Mouse (Mus musculus) liver, adult 2 months (tissue): Measurements from ENCODE around the gene Dynll1. TPM values are rescaled to one million over a fixed set of nuclear protein-coding genes. Genes with fewer than 3 reads are reported as not detected.

ENCODE experiments used
- DNase-seq: peaks from one replicate; pipeline ENCODE4 v3.0.0-alpha.2; 2011; ENCODE audit warnings: low read depth, low spot score; ENCODE audit errors: extremely low read depth
- H3K27ac ChIP-seq: fragments of 200-500 bp; replicated peaks from 2 replicates; pipeline ENCODE4 v1.5.1; 2012; ENCODE audit warnings: low read depth, mild to moderate bottlenecking, control low read depth, inconsistent platforms, low read length; ENCODE audit not compliant: insufficient read depth
- H3K27me3 ChIP-seq: fragments of 200-500 bp; 2 replicates; pipeline ENCODE4 v1.6.1; 2012; ENCODE audit warnings: mild to moderate bottlenecking, moderate library complexity, low read length, inconsistent platforms; ENCODE audit not compliant: control insufficient read depth, insufficient read depth
- H3K36me3 ChIP-seq: fragments of 200-500 bp; 2 replicates; pipeline ENCODE4 v1.6.1; 2012; ENCODE audit warnings: low read length, inconsistent platforms; ENCODE audit not compliant: control insufficient read depth, insufficient read depth
- H3K4me1 ChIP-seq: fragments of 200-500 bp; 2 replicates; pipeline ENCODE4 v1.6.1; 2011; ENCODE audit warnings: low read length; ENCODE audit not compliant: control insufficient read depth, insufficient read depth
- H3K4me3 ChIP-seq: fragments of 200-500 bp; 2 replicates; pipeline ENCODE4 v1.5.1; 2011; ENCODE audit warnings: low read depth, mild to moderate bottlenecking, control low read depth, low read length, moderate library complexity; ENCODE audit not compliant: insufficient read depth
- H3K79me2 ChIP-seq: fragments of 200-500 bp; 2 replicates; pipeline ENCODE4 v1.6.1; 2012; ENCODE audit warnings: inconsistent platforms, mild to moderate bottlenecking, low read length, moderate library complexity; ENCODE audit not compliant: control insufficient read depth, insufficient read depth
- H3K9ac ChIP-seq: fragments of 200-500 bp; 2 replicates; pipeline ENCODE4 v1.6.1; 2012; ENCODE audit warnings: low read depth, mild to moderate bottlenecking, control low read depth, inconsistent platforms, low read length
- CTCF ChIP-seq: fragments of 200-500 bp; IDR thresholded peaks from 2 replicates; pipeline ENCODE4 v1.5.1; 2011; ENCODE audit warnings: low read depth, low read length, control low read depth
- POLR2A ChIP-seq: fragments of 200-500 bp; IDR thresholded peaks from 2 replicates; pipeline ENCODE4 v1.6.1; 2011; ENCODE audit warnings: low read length, control low read depth; ENCODE audit not compliant: insufficient read depth; ENCODE audit errors: extremely low read depth
- WGBS: fragments of 180-500 bp; shearing (Covaris S2); methylation state at CpG from one replicate; pipeline ENCODE4 v1.1.7; 2018; 5-methylcytosine and 5-hydroxymethylcytosine counted together
- polyA plus RNA-seq: library from polyadenylated mRNA; depleted of rRNA; stranded (reverse); fragments of >200 nt; gene quantifications from 2 replicates; pipeline ENCODE4 v1.2.3, GENCODE M21; 2012
- total RNA-seq: library from RNA; depleted of rRNA; stranded (reverse); fragments of >200 nt; gene quantifications from 2 replicates; pipeline ENCODE4 v1.2.3, GENCODE M21; 2014

The Dynll1 gene
- total and polyA plus RNA-seq, 2 experiments: 13.1 to 25.8 TPM

DNA sequence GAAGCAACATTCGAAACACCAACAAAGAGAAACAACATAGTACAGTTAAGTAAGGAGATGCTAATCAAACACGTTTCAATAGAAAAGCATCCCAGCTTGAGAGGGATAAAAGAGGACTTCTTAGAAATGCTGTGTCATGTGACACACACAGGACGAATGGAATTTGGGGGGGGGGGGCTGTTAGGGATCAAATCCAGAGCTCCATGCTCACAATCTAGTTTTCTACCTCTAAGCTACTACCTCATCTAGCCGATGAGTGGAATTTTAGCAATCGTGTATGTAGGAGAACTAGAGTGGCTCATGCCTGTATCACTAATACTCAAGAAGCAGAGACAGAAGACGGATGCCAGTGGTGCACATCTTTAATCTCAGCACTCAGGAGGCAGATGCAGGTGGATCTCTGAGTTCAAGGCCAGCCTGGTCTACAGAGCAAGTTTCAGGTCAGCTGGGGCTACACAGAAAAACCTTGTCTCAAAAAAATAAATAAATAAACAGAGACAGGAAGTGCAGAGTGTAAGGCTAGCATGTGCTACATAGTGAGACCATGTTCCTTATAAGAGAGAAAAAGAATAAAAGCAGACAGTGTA lies 27.2 kb downstream of the Dynll1 start:
- Histone ChIP-seq H3K4me1 (peaks cover 20% of the 10 kb centered on the region), H3K4me3 (no peak overlapping the region)
- TF ChIP-seq CTCF (no peak), POLR2A (no peak)

DNA sequence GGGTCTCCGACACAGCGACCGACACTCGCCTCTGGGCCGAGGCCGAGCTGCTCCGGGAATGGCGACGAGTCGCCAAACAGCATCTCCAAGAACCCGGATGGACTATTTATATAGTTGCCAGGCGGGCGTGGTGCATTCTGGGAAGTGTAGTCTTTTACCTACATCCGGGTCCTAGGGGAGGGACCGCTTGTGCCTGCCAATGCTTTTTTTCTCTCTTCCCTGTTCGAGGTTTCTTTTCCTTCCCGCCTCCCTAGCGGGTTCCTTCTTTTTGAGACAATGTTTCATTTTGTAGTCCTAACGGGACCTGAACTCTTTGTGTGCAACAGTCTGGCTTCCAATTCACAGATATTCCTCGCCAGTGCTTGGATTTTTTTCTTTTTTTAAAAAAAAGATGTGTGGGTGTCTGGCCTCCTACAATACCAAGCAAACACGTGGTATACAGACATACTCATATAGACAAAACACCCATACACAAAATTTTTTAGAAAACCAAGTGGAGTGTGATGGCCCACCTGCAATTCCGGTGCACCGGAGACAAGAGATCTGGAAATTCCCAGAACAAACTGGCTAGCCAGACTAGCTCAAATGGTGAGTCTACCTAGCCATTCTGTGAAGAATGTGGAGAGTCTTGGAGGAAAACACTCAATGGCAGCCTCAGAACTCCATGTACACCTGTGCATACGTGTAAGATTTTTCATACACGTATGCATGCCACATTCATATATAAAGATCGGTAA lies 27.8 kb downstream of the Dynll1 start, which contains the start of gene Rnf10:
TSS of gene Rnf10 (minus strand) at position 87 of the 737 bp plus-strand sequence.
- Histone ChIP-seq H3K27me3 (no peaks in the 10 kb centered on the region), H3K4me3 (peak within 1 kb of the TSS; percentile 99), H3K79me2 (peaks cover 36% of the 10 kb centered on the region), H3K36me3 (peaks cover 3% of the 10 kb centered on the region; the same call in 1 of the 2 replicates), H3K9ac (peak within 1 kb of the TSS; percentile 100), H3K4me1 (peaks cover 22% of the 10 kb centered on the region), H3K27ac (peak within 1 kb of the TSS; percentile 86)
- peak; percentile 84 for DNase-seq
- WGBS: 12% methylated on average over 26 of the region's 26 CpGs
- TF ChIP-seq CTCF (no peak), POLR2A (peak; percentile 98)

More for the DNA sequence above, 27.2 kb downstream of the Dynll1 start:
- no peak overlapping the region for H3K27ac ChIP-seq
- no peak for DNase-seq
- peaks cover 36% of the 10 kb centered on the region for H3K79me2 ChIP-seq
- no peaks in the 10 kb centered on the region for H3K27me3 ChIP-seq
- WGBS: 74% methylated on average over 6 of the region's 6 CpGs
- H3K36me3 ChIP-seq: peaks cover 3% of the 10 kb centered on the region; the same call in 1 of the 2 replicates
- no peak overlapping the region for H3K9ac ChIP-seq

DNA sequence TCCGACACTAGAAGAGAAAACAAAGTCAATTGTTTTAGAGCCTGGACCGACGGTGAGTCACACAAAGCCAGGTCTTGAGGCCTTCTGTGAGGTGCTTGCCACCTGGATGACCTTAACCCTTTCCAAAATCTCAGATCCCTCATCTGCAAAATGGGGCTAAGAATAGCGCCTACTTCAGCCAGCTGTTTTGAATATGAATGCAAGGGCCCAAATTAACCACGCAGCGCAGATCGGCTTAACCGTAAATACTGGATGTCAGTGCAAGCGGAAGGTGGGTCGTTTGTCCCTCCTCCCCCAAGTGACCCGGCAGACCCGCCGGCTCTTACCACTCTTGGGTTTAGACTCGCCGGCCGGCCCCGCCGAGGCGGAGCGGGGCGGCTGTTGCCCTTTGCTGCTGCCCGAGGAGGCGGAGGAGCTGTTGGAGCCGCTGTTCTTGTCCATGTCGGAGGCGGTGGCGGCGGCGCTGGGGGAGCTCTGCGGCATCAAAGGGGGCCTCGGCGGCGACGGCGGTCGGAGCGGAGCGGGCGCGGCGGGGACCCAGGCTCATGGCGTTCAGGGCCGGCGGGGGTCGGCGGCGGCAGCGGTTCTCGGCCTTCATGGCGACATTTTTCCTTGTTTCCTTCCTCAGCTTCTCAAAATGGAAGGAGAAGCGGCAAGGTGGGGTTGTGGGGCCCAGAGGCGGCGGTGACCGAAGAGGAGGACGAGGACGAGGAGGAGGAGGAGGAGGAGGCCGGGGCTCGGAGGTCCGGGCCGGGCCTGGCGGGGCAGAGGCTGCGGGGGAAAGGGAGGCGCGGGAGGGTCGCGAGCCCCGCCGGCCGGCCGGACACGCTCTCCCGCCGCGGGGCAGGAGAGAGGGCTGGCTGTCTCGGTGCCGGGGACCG lies 28.6 kb downstream of the Dynll1 start:
- TF ChIP-seq CTCF (no peak), POLR2A (no peak)
- DNase-seq: peak; percentile 43
- Histone ChIP-seq H3K9ac (peak overlapping the region; percentile 100), H3K4me1 (peaks cover 26% of the 10 kb centered on the region), H3K79me2 (peaks cover 39% of the 10 kb centered on the region), H3K27ac (peak overlapping the region; percentile 86), H3K4me3 (peak overlapping the region; percentile 99), H3K27me3 (no peaks in the 10 kb centered on the region), H3K36me3 (peaks cover 3% of the 10 kb centered on the region; the same call in 1 of the 2 replicates)
- WGBS: 1% methylated on average over 76 of the region's 77 CpGs

DNA sequence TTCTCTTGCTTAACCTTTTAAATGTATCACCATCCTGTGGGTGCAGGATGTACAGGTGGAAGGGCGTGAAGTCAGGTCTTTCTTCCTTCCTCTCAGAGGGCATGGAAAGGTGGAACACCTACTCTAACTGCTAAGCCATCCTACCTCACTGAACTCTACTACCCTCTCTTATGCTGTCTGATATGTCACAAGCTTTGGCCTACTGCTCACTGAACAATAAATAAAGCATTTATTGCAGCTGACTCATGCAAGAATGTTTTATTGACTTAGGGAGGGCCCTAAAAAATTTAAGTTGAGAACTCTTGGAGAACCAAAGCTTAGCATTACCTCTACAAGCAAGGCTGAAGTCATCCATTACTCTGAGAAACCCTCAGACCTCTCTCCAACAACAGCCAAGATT lies 30.8 kb downstream of the Dynll1 start:
- peaks cover 54% of the 10 kb centered on the region for H3K79me2 ChIP-seq
- no peak for DNase-seq
- no peaks in the 10 kb centered on the region for H3K27me3 ChIP-seq
- 97% methylated on average over 1 of the region's 1 CpGs for WGBS
- peaks cover 37% of the 10 kb centered on the region for H3K4me1 ChIP-seq
- no peak overlapping the region for H3K9ac ChIP-seq
- H3K27ac ChIP-seq: no peak overlapping the region
- peaks cover 3% of the 10 kb centered on the region; the same call in 1 of the 2 replicates for H3K36me3 ChIP-seq
- no peak overlapping the region for H3K4me3 ChIP-seq
- TF ChIP-seq CTCF (no peak), POLR2A (no peak)

DNA sequence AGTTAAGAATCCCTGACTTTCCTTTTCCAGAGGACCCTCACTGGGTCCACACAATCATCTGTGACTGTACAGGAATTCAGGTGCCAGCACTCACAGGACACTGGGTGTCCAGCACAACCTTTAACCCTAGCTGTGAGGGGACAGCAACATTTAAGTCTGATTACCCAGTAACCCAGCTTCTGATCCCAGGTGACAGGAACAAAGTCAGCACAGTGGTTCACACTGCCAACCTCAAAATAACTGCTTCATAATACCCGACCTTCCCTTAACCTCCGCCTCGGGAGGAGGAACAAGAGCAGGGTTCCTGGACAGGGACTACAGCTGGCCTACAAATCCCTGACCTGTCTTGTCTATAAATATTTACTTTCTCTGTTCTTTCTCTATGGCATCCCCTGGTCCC lies 32.5 kb downstream of the Dynll1 start:
- H3K79me2 ChIP-seq: peaks cover 62% of the 10 kb centered on the region
- peaks cover 36% of the 10 kb centered on the region for H3K4me1 ChIP-seq
- H3K27me3 ChIP-seq: no peaks in the 10 kb centered on the region
- no peak for TF ChIP-seq POLR2A
- no peak for TF ChIP-seq CTCF
- peaks cover 3% of the 10 kb centered on the region; the same call in 1 of the 2 replicates for H3K36me3 ChIP-seq
- H3K27ac ChIP-seq: peak overlapping the region; percentile 64
- H3K9ac ChIP-seq: no peak overlapping the region
- peak; percentile 97 for DNase-seq
- H3K4me3 ChIP-seq: no peak overlapping the region
- 3% methylated on average over 3 of the region's 3 CpGs for WGBS
